Mouse (Mus musculus) forebrain, embryonic 11.5 days (tissue): ENCODE measurements around the gene Tctn3. TPM values are rescaled to one million over a fixed set of nuclear protein-coding genes. Genes with fewer than 3 reads are reported as not detected.

Experiments used
- ATAC-seq: fragments of 200-750 bp; cut with Nextera tagmentation; replicated peaks from 2 replicates; pipeline ENCODE4 v1.8.0; 2017; ENCODE audit warnings: moderate TSS enrichment; ENCODE audit not compliant: low FRiP score
- DNase-seq: peaks from one replicate; pipeline ENCODE4 v3.0.0-alpha.2; 2017; ENCODE audit warnings: low spot score
- H3K27ac ChIP-seq: fragments of 300-500 bp; sonication (generic); 2 replicates; pipeline ENCODE4 v1.5.1; 2014; ENCODE audit warnings: low read depth, low read length
- H3K27me3 ChIP-seq: fragments of 300-500 bp; sonication (generic); 2 replicates; pipeline ENCODE4 v1.6.1; 2014; ENCODE audit warnings: mild to moderate bottlenecking, low read length, mixed read lengths; ENCODE audit not compliant: control insufficient read depth, insufficient read depth
- H3K36me3 ChIP-seq: fragments of 300-500 bp; sonication (generic); 2 replicates; pipeline ENCODE4 v1.6.1; 2014; ENCODE audit warnings: mild to moderate bottlenecking, low read length, moderate library complexity, mixed read lengths; ENCODE audit not compliant: control insufficient read depth, insufficient read depth
- H3K4me1 ChIP-seq: fragments of 300-500 bp; sonication (generic); replicated peaks from 2 replicates; pipeline ENCODE4 v1.6.1; 2014; ENCODE audit warnings: low read length, mixed read lengths; ENCODE audit not compliant: control insufficient read depth, insufficient read depth
- H3K4me2 ChIP-seq: fragments of 300-500 bp; sonication (generic); 2 replicates; pipeline ENCODE4 v1.6.1; 2014; ENCODE audit warnings: low read depth, mild to moderate bottlenecking, low read length, moderate library complexity, mixed read lengths; ENCODE audit not compliant: severe bottlenecking
- H3K4me3 ChIP-seq: fragments of 300-500 bp; sonication (generic); 2 replicates; pipeline ENCODE4 v1.5.1; 2014; ENCODE audit warnings: low read depth, low read length
- H3K9ac ChIP-seq: fragments of 300-500 bp; sonication (generic); 2 replicates; pipeline ENCODE4 v1.6.1; 2014; ENCODE audit warnings: low read length
- H3K9me3 ChIP-seq: fragments of 300-500 bp; sonication (generic); 2 replicates; pipeline ENCODE4 v1.6.1; 2016; ENCODE audit warnings: low read length, mixed read lengths; ENCODE audit not compliant: control insufficient read depth
- WGBS: fragments of 180-500 bp; shearing (Covaris S2); extraction: QIAGEN DNeasy Blood & Tissue Kit; methylation state at CpG from one replicate; pipeline ENCODE4 v1.1.7; 2014; 5-methylcytosine and 5-hydroxymethylcytosine counted together
- polyA plus RNA-seq: library from polyadenylated mRNA; unstranded; fragments of >200 nt; fragmentation: Nextera tagmentation; extraction: Ambion mirVana; gene quantifications from 2 replicates; pipeline ENCODE4 v1.2.1, GENCODE M21; 2014

Tctn3 gene
- polyA plus RNA-seq, 1 experiment from 2014 or later, result 16.6 TPM

DNA sequence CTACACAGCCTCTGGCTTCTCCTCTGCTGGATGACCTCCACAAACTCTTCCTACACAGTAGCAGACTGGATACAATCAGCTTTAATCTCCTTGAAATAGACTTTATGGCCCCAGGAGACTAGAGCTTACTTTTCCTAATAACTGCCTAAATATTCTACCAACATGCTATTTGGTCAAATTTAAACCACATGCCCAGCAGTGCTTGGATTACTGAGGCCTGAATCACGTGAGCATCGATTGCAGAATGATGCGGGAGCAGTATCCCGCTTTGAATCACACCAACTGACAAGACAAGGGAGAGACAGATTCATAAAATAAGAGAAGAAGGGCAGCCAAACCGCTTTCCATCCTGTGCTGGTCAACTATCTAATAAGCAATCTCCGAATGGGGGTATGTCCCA is 63.6 kb downstream of the Tctn3 start:
- no peak for DNase-seq
- 87% methylated on average over 6 of the region's 6 CpGs for WGBS

More for the DNA sequence above, 63.6 kb downstream of the Tctn3 start:
- Histone ChIP-seq H3K27ac (no peak overlapping the region), H3K27me3 (no peaks in the 10 kb centered on the region), H3K36me3 (peaks cover 1% of the 10 kb centered on the region; the same call in 1 of the 2 replicates), H3K4me2 (no peak overlapping the region), H3K4me1 (no peaks in the 10 kb centered on the region), H3K4me3 (no peak overlapping the region), H3K9ac (no peak overlapping the region), H3K9me3 (no peaks in the 10 kb centered on the region)
- no peak for ATAC-seq

Other genes starting within 250 kb of the Tctn3 start
- 62.3 and 66.0 TPM in 2 replicates for gene Sorbs1, start 98.5 kb downstream of the Tctn3 start, polyA plus RNA-seq
- gene Aldh18a1, start 23.8 kb downstream of the Tctn3 start, polyA plus RNA-seq, result 109 and 112 TPM in 2 replicates
- 7.8 and 9.3 TPM in 2 replicates for gene Entpd1, start 133 bp upstream of the Tctn3 start, polyA plus RNA-seq
- gene Cc2d2b, start 136.5 kb upstream of the Tctn3 start, polyA plus RNA-seq, result 0.11 and 0.12 TPM in 2 replicates
- gene Ccnj, start 219.0 kb upstream of the Tctn3 start, polyA plus RNA-seq, result 36.4 and 43.3 TPM in 2 replicates